ENCODE assay signal across 25 mouse cellular contexts in genomic region chr2:110073023-110073422, GRCm38 (mm10). TPM values are rescaled to one million over a fixed set of nuclear protein-coding genes. Genes with fewer than 3 reads are reported as not detected.
DNase-seq lines count a peak whose midpoint lies in the region; ATAC-seq and TF ChIP-seq lines count a peak whose summit lies in the region.
"Had no signal": no experiment of that assay in that cellular context is flagged by ENCODE, and none has a peak within 500 bp of the region (broad histone marks: within the 10 kb centered on the region; RNA-seq: fewer than 3 reads in every experiment).

No protein-coding gene starts in this region.

- TF ChIP-seq CTCF in CH12.LX (conservative IDR thresholded peaks at IDR 0.05 in 1 of 2, IDR thresholded peaks at IDR 0.05 in 1 of 2; ENCODE audit: low read depth in 2 of 2, low read length in 2 of 2), result no peak
- no peak for TF ChIP-seq CTCF in stomach, postnatal 0 days (IDR thresholded peaks at IDR 0.05; ENCODE audit: low read depth)

- WGBS in intestine, embryonic 16.5 days, result 58% methylated on average over 6 of the region's 6 CpGs
- 68% methylated on average over 6 of the region's 6 CpGs for WGBS in stomach, embryonic 14.5 days
- 53% methylated on average over 6 of the region's 6 CpGs for WGBS in stomach, postnatal 0 days
- 56% methylated on average over 6 of the region's 6 CpGs for WGBS in heart, embryonic 11.5 days (ENCODE audit: insufficient replicate concordance)

- TF ChIP-seq POLR2A in CH12.LX (IDR thresholded peaks at IDR 0.05; ENCODE audit: low read depth, low read length), result no peak

- no peaks in the 10 kb centered on the region for H3K36me3 ChIP-seq in CH12.LX (replicated peaks in 1 of 2; ENCODE audit: control insufficient read depth in 1 of 2, insufficient read depth in 1 of 2, low read length in 1 of 2)
- H3K36me3 ChIP-seq in intestine, embryonic 16.5 days (ENCODE audit: control insufficient read depth, insufficient read depth, low read length), result no peaks in the 10 kb centered on the region
- H3K36me3 ChIP-seq in stomach, embryonic 14.5 days (ENCODE audit: control insufficient read depth, insufficient read depth, low read length), result no peaks in the 10 kb centered on the region
- H3K36me3 ChIP-seq in stomach, postnatal 0 days (ENCODE audit: control insufficient read depth, insufficient read depth, low read length), result no peaks in the 10 kb centered on the region
- H3K36me3 ChIP-seq in heart, embryonic 11.5 days (ENCODE audit: control insufficient read depth, insufficient read depth, low read length), result no peaks in the 10 kb centered on the region
- H3K36me3 ChIP-seq: embryonic facial prominence, embryonic 10.5 days; embryonic facial prominence, embryonic 13.5 days; forebrain, embryonic 12.5 days; heart, embryonic 10.5 days; hindbrain, embryonic 12.5 days; hindbrain, embryonic 15.5 days had no signal

- no peak overlapping the region for H3K9ac ChIP-seq in CH12.LX (ENCODE audit: insufficient read depth, low read depth)
- H3K9ac ChIP-seq in intestine, embryonic 16.5 days (ENCODE audit: low read depth, low read length), result no peak overlapping the region
- no peak overlapping the region for H3K9ac ChIP-seq in stomach, embryonic 14.5 days (replicated peaks; ENCODE audit: low read depth, low read length)
- no peak overlapping the region for H3K9ac ChIP-seq in stomach, postnatal 0 days (ENCODE audit: low read length)
- no peak overlapping the region for H3K9ac ChIP-seq in heart, embryonic 11.5 days (ENCODE audit: low read depth, low read length)
- H3K9ac ChIP-seq: embryonic facial prominence, embryonic 13.5 days; forebrain, embryonic 12.5 days; hindbrain, embryonic 12.5 days; hindbrain, embryonic 15.5 days had no signal

- H3K9me3 ChIP-seq in CH12.LX (replicated peaks; ENCODE audit: low read length), result no peaks in the 10 kb centered on the region
- H3K9me3 ChIP-seq in intestine, embryonic 16.5 days (ENCODE audit: control insufficient read depth, low read length), result no peaks in the 10 kb centered on the region
- no peaks in the 10 kb centered on the region for H3K9me3 ChIP-seq in stomach, embryonic 14.5 days (ENCODE audit: control insufficient read depth, low read depth, low read length)
- H3K9me3 ChIP-seq in stomach, postnatal 0 days (ENCODE audit: control insufficient read depth, low read length), result no peaks in the 10 kb centered on the region
- H3K9me3 ChIP-seq in heart, embryonic 11.5 days (replicated peaks; ENCODE audit: control insufficient read depth, low read length), result no peaks in the 10 kb centered on the region
- H3K9me3 ChIP-seq: embryonic facial prominence, embryonic 10.5 days; embryonic facial prominence, embryonic 13.5 days; forebrain, embryonic 12.5 days; heart, embryonic 10.5 days; hindbrain, embryonic 12.5 days; hindbrain, embryonic 15.5 days had no signal

- in situ Hi-C loops in CH12.LX (cut with MboI; ENCODE audit: low pct_ligation_motif_present, low pct_unique_long_range_greater_than_20kb, low sequenced_read_pairs), result loop anchor here (25.0 kb wide), 2 partner anchors 139 to 161 kb away; partner anchors contain the start of gene Lgr4

- H3K27me3 ChIP-seq in CH12.LX (replicated peaks), result no peaks in the 10 kb centered on the region
- H3K27me3 ChIP-seq in intestine, embryonic 16.5 days (replicated peaks; ENCODE audit: control insufficient read depth, insufficient read depth, low read length), result no peaks in the 10 kb centered on the region
- no peaks in the 10 kb centered on the region for H3K27me3 ChIP-seq in stomach, embryonic 14.5 days (ENCODE audit: control insufficient read depth, insufficient read depth, low read length)
- no peaks in the 10 kb centered on the region for H3K27me3 ChIP-seq in stomach, postnatal 0 days (ENCODE audit: control insufficient read depth, insufficient read depth, low read length)
- H3K27me3 ChIP-seq in heart, embryonic 11.5 days (ENCODE audit: control insufficient read depth, insufficient read depth, low read length), result no peaks in the 10 kb centered on the region
- H3K27me3 ChIP-seq: embryonic facial prominence, embryonic 13.5 days; forebrain, embryonic 12.5 days; hindbrain, embryonic 12.5 days; hindbrain, embryonic 15.5 days had no signal

- H3K4me2 ChIP-seq in CH12.LX (ENCODE audit: insufficient read depth, low read depth, poor library complexity, severe bottlenecking), result peak overlapping the region; percentile 15; the same call in 1 of the 2 replicates
- H3K4me2 ChIP-seq in intestine, embryonic 16.5 days (ENCODE audit: low read depth, low read length), result no peak overlapping the region; the same call in 1 of the 2 replicates
- no peak overlapping the region for H3K4me2 ChIP-seq in stomach, embryonic 14.5 days (replicated peaks; ENCODE audit: low read depth, low read length)
- no peak overlapping the region for H3K4me2 ChIP-seq in stomach, postnatal 0 days (replicated peaks; ENCODE audit: low read depth)
- H3K4me2 ChIP-seq in heart, embryonic 11.5 days, result no peak overlapping the region
- H3K4me2 ChIP-seq: embryonic facial prominence, embryonic 13.5 days; forebrain, embryonic 12.5 days; hindbrain, embryonic 12.5 days; hindbrain, embryonic 15.5 days had no signal

- ATAC-seq in intestine, embryonic 16.5 days, result peak; percentile 95
- ATAC-seq in stomach, embryonic 14.5 days (ENCODE audit: insufficient number of reproducible peaks, insufficient read depth, low FRiP score, low read depth), result peak; percentile 91
- ATAC-seq in stomach, postnatal 0 days (ENCODE audit: low FRiP score, low TSS enrichment), result peak; percentile 70; the same call in 1 of the 2 replicates
- no peak for ATAC-seq in heart, embryonic 11.5 days (replicated peaks; ENCODE audit: insufficient number of reproducible peaks, low FRiP score, low TSS enrichment)
- no peak for ATAC-seq in inflammation-experienced regulatory T-cells, adult 6 months
- ATAC-seq: forebrain, embryonic 16.5 days had no signal

- no peak overlapping the region for H3K4me3 ChIP-seq in CH12.LX (replicated peaks in 1 of 3; ENCODE audit: low read depth in 2 of 3, low read length in 2 of 3, poor library complexity in 1 of 3)
- H3K4me3 ChIP-seq in intestine, embryonic 16.5 days (ENCODE audit: low read length), result no peak overlapping the region
- H3K4me3 ChIP-seq in stomach, embryonic 14.5 days (ENCODE audit: low read depth, low read length), result no peak overlapping the region
- H3K4me3 ChIP-seq in stomach, postnatal 0 days (ENCODE audit: low read depth, low read length), result no peak overlapping the region
- H3K4me3 ChIP-seq in heart, embryonic 11.5 days (ENCODE audit: low read depth, low read length), result no peak overlapping the region
- H3K4me3 ChIP-seq: embryonic facial prominence, embryonic 10.5 days; embryonic facial prominence, embryonic 13.5 days; erythroblast, embryonic 14.5 days; forebrain, embryonic 12.5 days; heart, adult 2 months; heart, embryonic 10.5 days; hindbrain, embryonic 12.5 days; hindbrain, embryonic 15.5 days had no signal

- H3K79me2 ChIP-seq in CH12.LX (replicated peaks; ENCODE audit: control insufficient read depth, extremely low read depth, insufficient read depth, poor library complexity, severe bottlenecking), result no peaks in the 10 kb centered on the region

- H3K4me1 ChIP-seq in CH12.LX (ENCODE audit: control insufficient read depth in 1 of 2, insufficient read depth in 2 of 2), result peaks cover 2 to 8% of the 10 kb centered on the region in 2 experiments; a peak in 3 of 4 replicates
- peaks cover 6% of the 10 kb centered on the region; the same call in 1 of the 2 replicates for H3K4me1 ChIP-seq in intestine, embryonic 16.5 days (ENCODE audit: control insufficient read depth, insufficient read depth, low read length)
- no peaks in the 10 kb centered on the region for H3K4me1 ChIP-seq in stomach, embryonic 14.5 days (ENCODE audit: control insufficient read depth, insufficient read depth, low read length)
- H3K4me1 ChIP-seq in stomach, postnatal 0 days (replicated peaks; ENCODE audit: control insufficient read depth, insufficient read depth), result no peaks in the 10 kb centered on the region
- no peaks in the 10 kb centered on the region for H3K4me1 ChIP-seq in heart, embryonic 11.5 days (ENCODE audit: control insufficient read depth, insufficient read depth, low read length)
- H3K4me1 ChIP-seq: embryonic facial prominence, embryonic 10.5 days; forebrain, embryonic 12.5 days; heart, embryonic 10.5 days; hindbrain, embryonic 12.5 days; hindbrain, embryonic 15.5 days had no signal

- no peak for TF ChIP-seq RAD21 in CH12.LX (IDR thresholded peaks at IDR 0.05; ENCODE audit: low read depth, low read length)

- DNase-seq in CH12.LX (ENCODE audit: extremely low read depth), result no peak
- DNase-seq in stomach, postnatal 0 days (ENCODE audit: low spot score), result peak; percentile 18
- no peak for DNase-seq in kidney, adult 9 months
- DNase-seq: adrenal gland, adult 2 months; adrenal gland, postnatal 14 days; cerebellum, adult 11 months; cerebellum, adult 2 months; cerebellum, adult 9-11 months; cerebellum, postnatal 36 days; embryo, embryonic 11 days; gastrocnemius, postnatal 10 days; gastrocnemius, postnatal 36 days; heart, adult 2 months had no signal

- TF ChIP-seq EP300 in CH12.LX (IDR thresholded peaks at IDR 0.05; ENCODE audit: low read length), result no peak
- TF ChIP-seq EP300 in stomach, postnatal 0 days (optimal IDR thresholded peaks at IDR 0.05), result no peak

- dilution Hi-C loops in CH12.LX (cut with MboI; ENCODE audit: extremely low pct_ligation_motif_present, extremely low pct_unique_long_range_greater_than_20kb, low sequenced_read_pairs), result no loop called here

- H3K27ac ChIP-seq in CH12.LX (ENCODE audit: insufficient read depth, low read depth), result no peak overlapping the region
- 0 out of 2 replicates have a peak overlapping the region, but pooled peaks have one; percentile 35 for H3K27ac ChIP-seq in intestine, embryonic 16.5 days (ENCODE audit: low read length)
- no peak overlapping the region for H3K27ac ChIP-seq in stomach, embryonic 14.5 days (ENCODE audit: low read length)
- H3K27ac ChIP-seq in stomach, postnatal 0 days (replicated peaks), result no peak overlapping the region
- H3K27ac ChIP-seq in heart, embryonic 11.5 days (ENCODE audit: low read depth, low read length), result no peak overlapping the region
- H3K27ac ChIP-seq: embryonic facial prominence, embryonic 10.5 days; embryonic facial prominence, embryonic 13.5 days; forebrain, embryonic 12.5 days; heart, adult 2 months; heart, embryonic 10.5 days; hindbrain, embryonic 12.5 days; hindbrain, embryonic 15.5 days had no signal

TF ChIP-seq in CH12.LX, 34 proteins besides CTCF, POLR2A, EP300 and RAD21 (continues in another document):
- TF ChIP-seq E2F4 (IDR thresholded peaks at IDR 0.05; ENCODE audit: insufficient replicate concordance, low read depth, low read length), result no peak

RNA-seq across cellular contexts. Expression of gene Ccdc34, which starts 55.4 kb away (rescaled TPM):
- total RNA-seq in CH12.LX (2012; rRNA removed), result 15.5 and 17.2 TPM in 2 replicates
- total RNA-seq in CH12.LX (2014; rRNA removed), result 22.4 and 25.6 TPM in 2 replicates
- 42.6 and 44.6 TPM in 2 replicates for polyA plus RNA-seq in CH12.LX (2012; ENCODE audit: insufficient read length, low read depth)
- polyA plus RNA-seq in intestine, embryonic 16.5 days (2015; fragmentation: Nextera tagmentation; extraction: Ambion mirVana), result 34.5 and 40.0 TPM in 2 replicates
- polyA plus RNA-seq in stomach, embryonic 14.5 days (2014; fragmentation: Nextera tagmentation; extraction: Ambion mirVana), result 53.0 and 53.8 TPM in 2 replicates
- 16.1 and 18.7 TPM in 2 replicates for polyA plus RNA-seq in stomach, postnatal 0 days (2015; fragmentation: Nextera tagmentation; extraction: Ambion mirVana)
- 27.4 and 31.3 TPM in 2 replicates for polyA plus RNA-seq in heart, embryonic 11.5 days (2014; fragmentation: Nextera tagmentation; extraction: Ambion mirVana)
- 10 to 100 TPM in 1 of 3 experiments, 1 to 10 TPM in 2; 6.5 to 17.0 (median 8.0) TPM for polyA plus RNA-seq in inflammation-experienced regulatory T-cells, adult 6 months (2017; shearing (Covaris generic))

Comparison
In these comparisons a context has a peak if more than half of its experiments do, and no peak if none do; other contexts are left out.
1. ATAC-seq: peak in intestine, embryonic 16.5 days (single experiment), stomach, embryonic 14.5 days (single experiment) and stomach, postnatal 0 days (single experiment); none in heart, embryonic 11.5 days (single experiment) and inflammation-experienced regulatory T-cells, adult 6 months (single experiment).